Mouse (Mus musculus): Measurements from ENCODE around the gene Mrpl39. TPM values are rescaled to one million over a fixed set of nuclear protein-coding genes. Genes with fewer than 3 reads are reported as not detected.

Gene Mrpl39
- polyA plus RNA-seq, 1 experiment = 53.2 TPM

DNA sequence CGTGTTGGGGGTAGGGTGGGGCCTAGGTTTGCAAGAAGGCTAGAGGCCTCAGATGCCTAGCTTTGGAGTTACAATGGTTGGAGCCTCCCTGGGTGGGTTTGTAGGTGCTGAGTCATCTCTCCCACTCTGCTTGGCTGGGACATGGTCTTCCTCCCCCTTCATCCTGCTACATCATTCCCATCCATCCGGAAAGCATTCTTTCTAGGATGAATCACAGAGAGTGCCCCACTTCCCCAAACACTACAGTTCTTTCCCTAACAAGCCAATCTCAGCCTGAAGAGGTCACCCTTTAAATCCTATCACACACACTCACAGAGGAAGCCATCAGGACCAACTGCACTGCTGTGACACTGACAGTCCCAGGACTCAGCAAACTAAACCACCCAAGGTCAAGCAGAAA lies 14.9 kb downstream of the Mrpl39 start:
- Histone ChIP-seq H3K27ac (ENCODE audit: insufficient read depth, low read length) (no peak overlapping the region), H3K9me3 (replicated peaks; ENCODE audit: control insufficient read depth, insufficient read depth, low read length, poor library complexity, severe bottlenecking) (no peaks in the 10 kb centered on the region), H3K9ac (ENCODE audit: low read depth, poor library complexity, severe bottlenecking) (no peak overlapping the region), H3K36me3 (ENCODE audit: control insufficient read depth, insufficient read depth, low read length, poor library complexity, severe bottlenecking) (peaks cover 20% of the 10 kb centered on the region), H3K27me3 (ENCODE audit: control insufficient read depth, insufficient read depth, low read length, poor library complexity, severe bottlenecking) (no peaks in the 10 kb centered on the region), H3K4me1 (ENCODE audit: control insufficient read depth, insufficient read depth, low read length) (no peaks in the 10 kb centered on the region), H3K4me3 (ENCODE audit: low read depth, low read length) (no peak overlapping the region)
- no peak for TF ChIP-seq CTCF (IDR thresholded peaks at IDR 0.05; ENCODE audit: low read depth, low read length)

DNA sequence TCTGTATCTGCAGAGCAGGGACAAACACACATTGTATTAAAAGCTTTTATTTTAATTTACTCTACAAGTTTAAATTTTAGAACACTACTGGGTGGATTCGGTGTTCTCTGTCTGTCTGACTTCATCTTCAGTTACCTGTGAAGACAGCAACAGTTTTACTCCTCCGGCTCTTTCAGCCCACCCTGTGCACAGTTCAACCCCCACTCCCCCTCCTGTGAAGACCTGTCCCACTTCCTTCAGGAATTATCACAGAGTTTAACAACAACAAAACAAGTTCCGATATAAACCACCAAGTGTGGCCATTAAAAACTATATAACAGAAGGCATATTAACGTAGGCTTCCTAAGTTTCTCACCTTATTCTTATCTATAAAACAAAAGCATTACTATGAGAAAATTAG lies 17.3 kb downstream of the Mrpl39 start:
- Histone ChIP-seq H3K27ac (ENCODE audit: insufficient read depth, low read length) (no peak overlapping the region), H3K4me1 (ENCODE audit: control insufficient read depth, insufficient read depth, low read length) (no peaks in the 10 kb centered on the region), H3K9me3 (replicated peaks; ENCODE audit: control insufficient read depth, insufficient read depth, low read length, poor library complexity, severe bottlenecking) (no peaks in the 10 kb centered on the region), H3K9ac (ENCODE audit: low read depth, poor library complexity, severe bottlenecking) (no peak overlapping the region), H3K36me3 (ENCODE audit: control insufficient read depth, insufficient read depth, low read length, poor library complexity, severe bottlenecking) (peaks cover 13% of the 10 kb centered on the region), H3K27me3 (ENCODE audit: control insufficient read depth, insufficient read depth, low read length, poor library complexity, severe bottlenecking) (no peaks in the 10 kb centered on the region), H3K4me3 (ENCODE audit: low read depth, low read length) (no peak overlapping the region)
- TF ChIP-seq POLR2A (IDR thresholded peaks at IDR 0.05; ENCODE audit: insufficient read depth, low read length) (no peak), CTCF (IDR thresholded peaks at IDR 0.05; ENCODE audit: low read depth, low read length) (no peak), EP300 (IDR thresholded peaks at IDR 0.05; ENCODE audit: insufficient read depth, low read depth, low read length) (no peak)

DNA sequence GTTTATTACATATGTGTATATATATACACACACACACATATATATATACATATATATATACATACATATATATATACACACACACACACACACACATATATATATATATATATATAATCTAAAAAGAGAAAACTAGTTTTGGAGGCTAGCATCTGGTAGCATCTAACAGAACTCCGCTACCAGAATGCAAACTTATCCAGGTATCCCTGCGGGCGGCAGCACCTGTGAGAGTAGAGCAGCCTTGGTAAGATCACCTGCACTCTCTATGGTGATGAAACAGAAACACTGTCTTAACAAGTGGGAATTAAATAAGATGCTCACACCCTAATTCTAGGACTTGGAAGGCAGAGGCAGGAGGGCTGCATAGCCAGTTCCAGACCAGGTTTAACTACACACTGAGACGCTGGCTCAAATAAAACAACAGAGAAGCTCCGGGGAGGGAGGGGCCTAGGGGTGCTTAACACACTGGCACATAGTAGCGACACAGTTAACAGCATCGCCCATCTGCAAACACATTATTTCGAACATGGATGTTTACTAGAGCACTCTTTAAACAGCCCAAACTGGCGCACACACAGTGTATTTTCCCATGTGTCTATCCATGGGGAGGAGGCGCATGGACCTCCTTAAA lies 17.8 kb downstream of the Mrpl39 start:
- Histone ChIP-seq H3K27ac (ENCODE audit: insufficient read depth, low read length) (no peak overlapping the region), H3K9me3 (replicated peaks; ENCODE audit: control insufficient read depth, insufficient read depth, low read length, poor library complexity, severe bottlenecking) (no peaks in the 10 kb centered on the region), H3K27me3 (ENCODE audit: control insufficient read depth, insufficient read depth, low read length, poor library complexity, severe bottlenecking) (no peaks in the 10 kb centered on the region), H3K9ac (ENCODE audit: low read depth, poor library complexity, severe bottlenecking) (no peak overlapping the region), H3K4me1 (ENCODE audit: control insufficient read depth, insufficient read depth, low read length) (no peaks in the 10 kb centered on the region), H3K36me3 (ENCODE audit: control insufficient read depth, insufficient read depth, low read length, poor library complexity, severe bottlenecking) (peaks cover 11% of the 10 kb centered on the region), H3K4me3 (ENCODE audit: low read depth, low read length) (no peak overlapping the region)
- TF ChIP-seq CTCF (IDR thresholded peaks at IDR 0.05; ENCODE audit: low read depth, low read length) (no peak), EP300 (IDR thresholded peaks at IDR 0.05; ENCODE audit: insufficient read depth, low read depth, low read length) (no peak), POLR2A (IDR thresholded peaks at IDR 0.05; ENCODE audit: insufficient read depth, low read length) (no peak)

DNA sequence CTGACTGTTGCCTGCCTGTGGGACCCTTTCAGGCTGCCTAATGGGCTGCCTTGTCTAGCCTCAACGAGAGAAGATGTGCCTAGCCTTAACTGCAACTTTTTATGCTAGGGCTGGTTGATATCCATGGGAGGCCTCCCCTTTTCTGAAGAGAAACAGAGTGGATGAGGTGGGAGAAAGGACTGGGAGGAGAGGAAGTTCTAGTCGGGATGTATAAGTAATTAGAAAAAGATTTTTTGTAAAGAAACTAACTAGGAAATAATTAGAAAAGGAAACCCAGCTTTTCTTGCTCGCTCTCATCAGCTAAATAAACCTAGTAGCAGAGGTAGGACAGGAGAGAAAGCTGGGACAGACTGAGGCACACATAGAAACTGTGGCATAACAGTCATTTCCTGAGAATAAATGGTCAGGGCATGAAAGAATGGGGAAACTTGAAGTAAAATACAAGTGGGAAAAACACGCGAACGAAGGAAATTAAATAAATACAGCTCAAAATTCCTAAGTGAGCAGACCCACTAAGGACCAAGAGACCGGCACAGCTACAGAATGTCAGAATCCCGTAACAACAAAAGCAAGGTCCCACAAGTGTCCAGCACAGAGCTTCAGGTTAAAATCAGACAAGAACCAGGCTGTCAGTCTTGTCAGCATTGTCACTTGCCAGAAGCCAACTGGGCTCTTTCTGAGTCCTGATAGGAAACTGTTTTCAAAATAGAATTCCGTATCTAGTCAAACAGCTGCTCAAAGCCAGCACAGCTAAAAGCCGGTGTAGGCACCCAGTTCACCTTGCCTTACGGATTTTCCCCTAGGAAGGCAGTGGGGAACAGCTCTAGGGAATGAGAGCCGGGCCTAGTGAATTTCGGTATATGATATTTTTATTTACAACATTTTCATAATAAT lies 18.6 kb downstream of the Mrpl39 start:
- Histone ChIP-seq H3K36me3 (ENCODE audit: control insufficient read depth, insufficient read depth, low read length, poor library complexity, severe bottlenecking) (peaks cover 9% of the 10 kb centered on the region), H3K27me3 (ENCODE audit: control insufficient read depth, insufficient read depth, low read length, poor library complexity, severe bottlenecking) (no peaks in the 10 kb centered on the region), H3K4me1 (ENCODE audit: control insufficient read depth, insufficient read depth, low read length) (no peaks in the 10 kb centered on the region), H3K4me3 (ENCODE audit: low read depth, low read length) (no peak overlapping the region), H3K9me3 (replicated peaks; ENCODE audit: control insufficient read depth, insufficient read depth, low read length, poor library complexity, severe bottlenecking) (no peaks in the 10 kb centered on the region), H3K27ac (ENCODE audit: insufficient read depth, low read length) (no peak overlapping the region), H3K9ac (ENCODE audit: low read depth, poor library complexity, severe bottlenecking) (no peak overlapping the region)
- TF ChIP-seq POLR2A (IDR thresholded peaks at IDR 0.05; ENCODE audit: insufficient read depth, low read length) (no peak), EP300 (IDR thresholded peaks at IDR 0.05; ENCODE audit: insufficient read depth, low read depth, low read length) (no peak), CTCF (IDR thresholded peaks at IDR 0.05; ENCODE audit: low read depth, low read length) (no peak)

DNA sequence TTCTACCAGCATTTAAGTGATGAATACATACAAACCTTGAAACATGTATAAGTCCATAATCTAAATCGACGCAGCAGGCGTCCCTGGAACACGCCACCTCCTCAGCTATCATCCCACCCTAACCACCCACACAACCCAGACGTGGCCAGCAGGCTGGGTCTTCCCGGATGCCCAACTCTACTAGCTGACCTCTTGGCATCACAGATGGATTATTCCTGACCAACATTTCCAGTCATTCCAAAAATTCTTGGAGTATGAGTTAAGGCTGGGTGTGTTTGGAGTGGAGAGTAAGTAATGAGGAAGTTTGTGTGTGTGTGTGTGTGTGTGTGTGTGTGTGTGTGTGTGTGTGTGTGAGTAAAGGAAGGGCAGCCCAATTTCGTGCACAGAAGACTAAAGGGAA lies 19.3 kb downstream of the Mrpl39 start:
- H3K9ac ChIP-seq (ENCODE audit: low read depth, poor library complexity, severe bottlenecking) = no peak overlapping the region
- H3K27me3 ChIP-seq (ENCODE audit: control insufficient read depth, insufficient read depth, low read length, poor library complexity, severe bottlenecking) = no peaks in the 10 kb centered on the region
- no peaks in the 10 kb centered on the region for H3K9me3 ChIP-seq (replicated peaks; ENCODE audit: control insufficient read depth, insufficient read depth, low read length, poor library complexity, severe bottlenecking)
- H3K4me1 ChIP-seq (ENCODE audit: control insufficient read depth, insufficient read depth, low read length) = no peaks in the 10 kb centered on the region
- H3K27ac ChIP-seq (ENCODE audit: insufficient read depth, low read length) = no peak overlapping the region
- TF ChIP-seq EP300 (IDR thresholded peaks at IDR 0.05; ENCODE audit: insufficient read depth, low read depth, low read length) (no peak), CTCF (IDR thresholded peaks at IDR 0.05; ENCODE audit: low read depth, low read length) (no peak), POLR2A (IDR thresholded peaks at IDR 0.05; ENCODE audit: insufficient read depth, low read length) (no peak)
- H3K36me3 ChIP-seq (ENCODE audit: control insufficient read depth, insufficient read depth, low read length, poor library complexity, severe bottlenecking) = peaks cover 5% of the 10 kb centered on the region
- no peak overlapping the region for H3K4me3 ChIP-seq (ENCODE audit: low read depth, low read length)

DNA sequence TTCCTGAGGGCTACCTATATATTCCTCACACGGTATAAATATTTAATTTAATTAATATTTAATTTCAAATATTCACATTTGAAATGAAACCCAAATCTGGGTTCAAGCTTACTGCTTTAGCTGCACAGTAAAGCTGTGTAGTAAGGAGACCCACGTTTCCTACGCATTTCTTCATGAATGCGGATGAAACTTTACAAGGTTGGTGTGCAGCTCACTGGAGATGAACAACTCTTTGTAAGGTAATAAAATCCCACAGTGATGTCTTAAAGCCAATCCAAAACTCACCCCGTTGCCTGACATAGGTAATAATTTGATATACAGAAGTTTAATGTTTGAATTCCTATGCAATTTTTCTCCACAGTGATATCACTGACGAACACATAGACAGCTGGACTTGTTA lies 20.6 kb downstream of the Mrpl39 start:
- no peak overlapping the region for H3K9ac ChIP-seq (ENCODE audit: low read depth, poor library complexity, severe bottlenecking)
- H3K9me3 ChIP-seq (replicated peaks; ENCODE audit: control insufficient read depth, insufficient read depth, low read length, poor library complexity, severe bottlenecking) = no peaks in the 10 kb centered on the region
- no peak overlapping the region for H3K27ac ChIP-seq (ENCODE audit: insufficient read depth, low read length)
- peaks cover under 1% of the 10 kb centered on the region; the same call in 1 of the 2 replicates for H3K36me3 ChIP-seq (ENCODE audit: control insufficient read depth, insufficient read depth, low read length, poor library complexity, severe bottlenecking)
- H3K4me3 ChIP-seq (ENCODE audit: low read depth, low read length) = no peak overlapping the region
- no peaks in the 10 kb centered on the region for H3K4me1 ChIP-seq (ENCODE audit: control insufficient read depth, insufficient read depth, low read length)
- no peak for TF ChIP-seq EP300 (IDR thresholded peaks at IDR 0.05; ENCODE audit: insufficient read depth, low read depth, low read length)
- no peak for TF ChIP-seq POLR2A (IDR thresholded peaks at IDR 0.05; ENCODE audit: insufficient read depth, low read length)
- H3K27me3 ChIP-seq (ENCODE audit: control insufficient read depth, insufficient read depth, low read length, poor library complexity, severe bottlenecking) = no peaks in the 10 kb centered on the region
